Mouse (Mus musculus) adipocyte (in vitro differentiated cells): ENCODE measurements around the gene Miip.

Experiments used
- DNase-seq: peaks from one replicate; pipeline ENCODE4 v3.0.0-alpha.2; 2016; ENCODE audit warnings: low spot score

Miip gene

GRCm38 (mm10) chr4:147868450-147869031 lies at the start of gene Miip, which contains the start of gene Fv1:
Miip (minus strand) TSS chr4:147868816.
Fv1 (plus strand) TSS chr4:147868979.
- DNase-seq = peak; percentile 87

DNA sequence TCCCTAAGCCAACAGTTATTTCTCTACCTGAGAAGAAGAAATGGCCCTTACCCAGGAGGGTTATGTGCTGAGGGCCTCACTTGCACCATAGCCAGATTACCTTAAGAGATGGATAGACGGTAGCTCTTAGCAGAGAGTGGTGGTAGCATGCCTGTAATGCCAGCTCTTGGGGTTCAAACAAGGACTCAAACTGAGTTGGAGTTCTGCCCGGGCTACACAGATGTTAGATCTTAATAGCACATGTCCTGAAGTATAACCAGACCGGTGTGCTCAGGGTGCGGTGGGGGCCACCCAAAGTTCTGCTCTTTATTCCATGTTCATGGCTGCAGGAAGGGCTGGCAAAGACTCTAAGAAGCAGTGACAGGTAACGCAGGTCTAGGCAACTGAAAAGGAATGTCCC lies 40.9 kb upstream of the Miip start:
- DNase-seq = peak; percentile 55

- peak; percentile 73 for DNase-seq
Observed at GRCm38 (mm10) chr4:147906230-147906629, 37.6 kb upstream of the Miip start.

DNA sequence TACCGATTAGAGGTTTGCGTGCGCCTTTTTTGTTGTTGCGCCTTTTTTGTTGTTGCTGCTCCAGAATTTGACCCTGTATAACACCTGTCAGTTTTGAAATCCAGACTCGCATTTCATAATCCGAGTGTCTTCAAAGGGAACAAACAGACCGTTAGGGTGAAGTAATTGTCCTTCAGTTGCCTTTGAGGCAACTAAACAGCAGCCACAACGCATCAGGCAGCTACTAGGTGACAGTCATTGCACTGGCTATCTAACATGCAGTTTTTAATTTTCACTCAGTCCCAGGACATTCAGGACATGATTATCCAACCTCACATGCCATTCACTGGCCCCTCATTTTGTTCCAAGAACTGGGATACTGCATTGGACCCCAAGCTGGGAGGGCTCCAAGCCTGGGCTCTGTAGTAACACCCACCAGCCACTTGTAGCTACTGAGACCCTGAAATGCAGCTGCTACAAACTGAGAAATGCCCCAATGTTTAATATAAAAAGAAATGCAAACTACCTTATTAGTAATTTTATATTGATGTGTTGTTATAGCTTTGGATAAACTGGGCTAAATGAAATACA lies 36.6 kb upstream of the Miip start:
- DNase-seq = no peak

GRCm38 (mm10) chr4:147904313-147905089 lies 35.9 kb upstream of the Miip start, which contains the start of gene Mfn2:
Mfn2 (minus strand) TSS chr4:147904704.
- peak; percentile 90 for DNase-seq

DNA sequence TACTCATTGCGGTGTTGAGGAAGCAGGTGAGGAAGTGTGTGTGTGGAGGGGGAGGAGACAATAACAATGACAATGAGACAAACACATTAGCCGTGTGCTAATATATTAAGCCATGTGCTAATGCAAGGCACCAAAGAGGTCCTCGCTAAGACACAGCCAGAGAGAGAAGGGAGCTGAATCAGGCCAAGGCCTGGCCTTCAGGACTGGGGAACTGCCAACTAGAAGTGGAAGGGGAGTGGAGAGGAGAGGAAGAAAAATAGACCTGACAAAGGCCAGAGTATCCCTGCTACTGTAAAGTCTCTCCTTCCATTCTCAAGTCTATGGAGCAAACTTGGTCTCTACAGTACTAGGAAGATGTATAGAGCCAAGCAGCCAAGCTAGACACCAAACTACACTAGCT lies 35.0 kb upstream of the Miip start:
- peak; percentile 67 for DNase-seq

GRCm38 (mm10) chr4:147902906-147903500 lies 34.4 kb upstream of the Miip start:
- DNase-seq = peak; percentile 85

GRCm38 (mm10) chr4:147900452-147900851 lies 31.8 kb upstream of the Miip start:
- no peak for DNase-seq

- DNase-seq = no peak
Observed at GRCm38 (mm10) chr4:147897348-147897747, 28.7 kb upstream of the Miip start.

GRCm38 (mm10) chr4:147896411-147896810 lies 27.8 kb upstream of the Miip start:
- no peak for DNase-seq

DNA sequence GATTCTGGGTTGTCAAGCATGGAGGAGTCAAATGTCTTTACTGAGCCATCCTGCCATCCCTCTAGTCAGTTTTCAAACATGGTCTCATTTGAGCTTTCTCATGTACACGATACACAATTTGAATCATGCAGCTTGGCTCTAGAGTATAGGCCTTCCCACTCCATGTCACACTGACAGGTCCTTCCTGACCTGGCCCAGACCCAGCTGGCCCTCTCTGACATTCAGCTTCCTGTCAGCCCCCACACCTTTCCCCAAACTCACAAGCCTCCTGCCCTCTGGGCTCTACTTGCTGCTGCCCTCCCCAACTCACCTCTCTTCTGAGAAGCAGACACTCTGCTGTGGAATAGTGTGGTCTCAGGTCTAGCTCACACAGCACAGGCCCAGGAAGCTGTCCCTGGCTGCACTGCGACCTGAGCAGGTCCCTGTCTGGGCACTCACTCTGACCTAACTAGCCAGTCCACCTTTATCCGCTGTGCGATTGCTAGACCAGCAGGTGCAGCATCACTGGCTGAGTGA lies 27.3 kb upstream of the Miip start:
- no peak for DNase-seq

GRCm38 (mm10) chr4:147890341-147890740 lies 21.7 kb upstream of the Miip start:
- no peak for DNase-seq

- no peak for DNase-seq
Observed at GRCm38 (mm10) chr4:147888237-147888636, 19.6 kb upstream of the Miip start.

DNA sequence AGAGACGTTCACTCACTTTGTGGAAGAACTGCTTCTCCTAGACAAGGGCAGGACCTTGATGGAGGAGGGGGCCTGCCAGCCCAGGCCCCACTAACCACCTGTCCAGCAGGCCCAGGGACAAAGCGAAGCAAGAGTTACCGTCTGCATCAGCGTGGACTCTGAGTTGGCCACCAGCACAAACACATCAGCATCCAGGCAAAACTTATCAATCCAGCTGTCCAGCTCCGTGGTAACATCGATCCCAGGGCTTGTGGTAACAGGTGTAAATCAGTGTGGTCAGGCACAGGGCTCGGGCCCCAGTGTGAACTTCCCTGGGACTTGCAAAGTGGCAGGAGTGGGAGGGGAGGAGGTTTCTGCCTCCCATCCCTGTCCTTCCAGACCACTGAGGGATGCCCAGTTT lies 18.7 kb upstream of the Miip start:
- no peak for DNase-seq

GRCm38 (mm10) chr4:147886158-147886557 lies 17.5 kb upstream of the Miip start:
- DNase-seq = no peak

GRCm38 (mm10) chr4:147884138-147884537 lies 15.5 kb upstream of the Miip start:
- peak; percentile 79 for DNase-seq

DNA sequence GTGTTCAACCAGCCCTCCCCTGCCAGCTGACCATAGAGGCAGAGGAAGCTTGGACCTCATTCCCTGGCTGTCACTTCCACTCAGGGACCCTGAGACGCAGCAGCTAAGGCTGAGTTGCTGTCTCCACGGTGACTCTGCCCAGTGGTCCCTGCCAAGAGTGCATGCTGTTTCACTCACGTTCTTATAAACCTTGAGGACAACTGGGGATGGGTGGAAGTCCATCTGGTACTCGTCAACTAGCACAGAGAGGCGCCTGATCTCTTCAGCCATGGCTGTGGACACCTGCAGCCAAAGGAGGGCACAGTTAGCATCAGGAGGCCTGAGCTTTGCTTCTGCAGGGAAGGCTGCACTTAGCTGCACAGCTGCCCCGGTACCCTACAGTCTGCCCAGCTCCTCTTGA lies 14.4 kb upstream of the Miip start:
- no peak for DNase-seq

DNA sequence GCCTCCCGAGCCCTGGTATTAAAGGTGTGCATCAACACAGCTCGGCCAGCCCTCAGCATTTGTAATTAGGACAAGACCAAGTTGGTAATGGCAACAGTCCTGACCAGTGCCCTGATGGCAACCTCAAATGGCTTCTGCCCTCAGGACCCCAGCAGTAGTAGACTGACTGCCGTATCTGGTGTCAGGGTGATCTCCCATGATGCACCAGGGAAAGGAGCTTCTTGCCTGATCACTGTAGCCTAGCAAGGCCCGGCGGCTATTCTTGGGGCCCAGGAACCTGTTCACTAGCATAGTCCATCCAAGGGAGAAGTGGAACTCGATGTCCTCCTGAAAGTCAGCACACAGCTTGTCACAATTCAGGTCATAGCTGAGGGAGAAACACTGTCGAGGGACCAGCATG lies 13.2 kb upstream of the Miip start:
- DNase-seq = no peak

DNA sequence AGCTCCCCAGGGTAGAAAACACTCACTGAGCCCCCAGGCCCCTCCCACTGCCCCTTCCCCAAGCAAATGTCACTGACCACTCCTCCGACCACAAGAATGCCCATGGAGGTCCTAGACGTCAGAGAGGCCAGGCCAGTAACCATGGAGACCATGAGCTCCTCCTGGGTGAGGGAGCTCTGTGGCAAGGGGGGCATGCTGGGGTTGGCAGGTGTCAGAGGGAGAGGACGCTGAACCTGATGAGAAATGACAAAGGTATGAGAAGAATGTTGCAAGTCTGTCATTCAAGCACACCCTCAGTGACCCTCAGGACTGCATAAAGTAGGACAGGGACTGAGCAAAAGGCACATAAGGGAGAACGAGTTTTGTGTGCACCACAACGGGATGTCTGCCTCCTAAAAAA lies 11.2 kb upstream of the Miip start:
- no peak for DNase-seq

DNA sequence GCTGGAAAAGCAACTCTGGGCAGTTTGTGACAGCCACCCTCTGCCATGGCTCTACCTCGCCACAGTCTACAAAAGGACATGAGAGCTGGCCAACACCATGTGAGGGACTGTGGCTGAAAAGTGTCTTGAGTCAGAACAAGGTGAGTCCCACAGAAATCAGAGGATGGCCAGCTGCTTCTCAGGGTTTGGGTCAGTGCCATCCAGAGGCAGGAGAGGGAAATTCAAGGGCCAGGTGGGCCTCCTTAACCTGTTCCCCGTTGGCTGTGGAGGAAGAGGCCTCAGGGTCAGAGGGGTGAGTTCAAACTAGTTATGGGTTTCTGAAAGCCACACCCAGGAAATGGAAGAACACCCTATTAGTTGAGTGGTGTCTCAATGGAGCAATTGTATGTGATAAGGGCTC lies 10.8 kb upstream of the Miip start:
- DNase-seq = no peak

GRCm38 (mm10) chr4:147878537-147878936 lies 9.9 kb upstream of the Miip start:
- DNase-seq = no peak

- DNase-seq = no peak
Observed at GRCm38 (mm10) chr4:147875852-147876575, 7.4 kb upstream of the Miip start.
